Mouse (Mus musculus): Measurements from ENCODE around the gene Erp27. TPM values are rescaled to one million over a fixed set of nuclear protein-coding genes. Genes with fewer than 3 reads are reported as not detected.
"Not testable (repeated sequence)": the region's sequence is repeated elsewhere in the genome, so short reads cannot be mapped to it uniquely, and the experiment has no call there.

The Erp27 gene
- 0.53 and 0.72 TPM in 2 replicates for polyA plus RNA-seq (2015; fragmentation: Nextera tagmentation; extraction: Ambion mirVana)

- 65% methylated on average over 5 of the region's 5 CpGs for WGBS
- Histone ChIP-seq H3K4me1 (peaks cover 15% of the 10 kb centered on the region), H3K9ac (no peak within 1 kb of the TSS), H3K4me3 (no peak within 1 kb of the TSS), H3K27me3 (no peaks in the 10 kb centered on the region), H3K36me3 (no peaks in the 10 kb centered on the region), H3K27ac (no peak within 1 kb of the TSS), H3K4me2 (no peak within 1 kb of the TSS), H3K9me3 (no peaks in the 10 kb centered on the region)
- ATAC-seq (ENCODE audit: insufficient number of reproducible peaks, low FRiP score, low TSS enrichment, low read depth) = no peak
Observed at GRCm38 (mm10) chr6:136922080-136922479, at the start of gene Erp27. Erp27 (minus strand) TSS chr6:136922180.

GRCm38 (mm10) chr6:136968877-136969276 is 46.9 kb upstream of the Erp27 start:
- H3K27ac ChIP-seq = peak overlapping the region; percentile 75; the same call in 1 of the 2 replicates
- not testable (repeated sequence) for H3K9me3 ChIP-seq; ATAC-seq (ENCODE audit: insufficient number of reproducible peaks, low FRiP score, low TSS enrichment, low read depth); H3K4me2 ChIP-seq; H3K4me3 ChIP-seq; H3K9ac ChIP-seq; H3K27me3 ChIP-seq; H3K36me3 ChIP-seq; H3K4me1 ChIP-seq
- WGBS = 22% methylated on average over 4 of the region's 4 CpGs

- Histone ChIP-seq H3K9me3 (no peaks in the 10 kb centered on the region), H3K36me3 (no peaks in the 10 kb centered on the region), H3K9ac (no peak overlapping the region), H3K4me3 (no peak overlapping the region), H3K27ac (no peak overlapping the region), H3K4me2 (no peak overlapping the region), H3K27me3 (no peaks in the 10 kb centered on the region), H3K4me1 (peaks cover 9% of the 10 kb centered on the region)
- WGBS = 70% methylated on average over 4 of the region's 4 CpGs
- ATAC-seq (ENCODE audit: insufficient number of reproducible peaks, low FRiP score, low TSS enrichment, low read depth) = no peak
Observed at GRCm38 (mm10) chr6:136967466-136967865, 45.5 kb upstream of the Erp27 start.

GRCm38 (mm10) chr6:136965912-136966311 is 43.9 kb upstream of the Erp27 start:
- no peak for ATAC-seq (ENCODE audit: insufficient number of reproducible peaks, low FRiP score, low TSS enrichment, low read depth)
- Histone ChIP-seq H3K4me1 (peaks cover 9% of the 10 kb centered on the region), H3K36me3 (no peaks in the 10 kb centered on the region), H3K27ac (no peak overlapping the region), H3K27me3 (no peaks in the 10 kb centered on the region), H3K4me2 (no peak overlapping the region), H3K4me3 (no peak overlapping the region), H3K9ac (no peak overlapping the region), H3K9me3 (no peaks in the 10 kb centered on the region)
- 74% methylated on average over 10 of the region's 10 CpGs for WGBS

- Histone ChIP-seq H3K9me3 (no peaks in the 10 kb centered on the region), H3K4me3 (no peak overlapping the region), H3K27ac (no peak overlapping the region), H3K4me1 (peaks cover 9% of the 10 kb centered on the region), H3K4me2 (no peak overlapping the region), H3K27me3 (no peaks in the 10 kb centered on the region), H3K9ac (no peak overlapping the region), H3K36me3 (no peaks in the 10 kb centered on the region)
- 52% methylated on average over 13 of the region's 13 CpGs for WGBS
- no peak for ATAC-seq (ENCODE audit: insufficient number of reproducible peaks, low FRiP score, low TSS enrichment, low read depth)
Observed at GRCm38 (mm10) chr6:136964609-136965510, 42.9 kb upstream of the Erp27 start.

- Histone ChIP-seq H3K9ac (no peak overlapping the region), H3K4me1 (0 out of 2 replicates have a peak, but pooled peaks cover 3% of the 10 kb centered on the region), H3K9me3 (no peaks in the 10 kb centered on the region), H3K36me3 (no peaks in the 10 kb centered on the region), H3K4me3 (no peak overlapping the region), H3K4me2 (no peak overlapping the region), H3K27me3 (no peaks in the 10 kb centered on the region), H3K27ac (no peak overlapping the region)
- 81% methylated on average over 11 of the region's 11 CpGs for WGBS
- no peak for ATAC-seq (ENCODE audit: insufficient number of reproducible peaks, low FRiP score, low TSS enrichment, low read depth)
Observed at GRCm38 (mm10) chr6:136962957-136963356, 41.0 kb upstream of the Erp27 start.

- H3K9me3 ChIP-seq = no peaks in the 10 kb centered on the region
- H3K36me3 ChIP-seq = no peaks in the 10 kb centered on the region
- no peak overlapping the region for H3K4me3 ChIP-seq
- H3K27ac ChIP-seq = no peak overlapping the region
- ATAC-seq (ENCODE audit: insufficient number of reproducible peaks, low FRiP score, low TSS enrichment, low read depth) = no peak
- H3K4me1 ChIP-seq = no peaks in the 10 kb centered on the region
- no peak overlapping the region for H3K9ac ChIP-seq
- no peak overlapping the region for H3K4me2 ChIP-seq
- H3K27me3 ChIP-seq = no peaks in the 10 kb centered on the region
- WGBS = 62% methylated on average over 11 of the region's 11 CpGs
Observed at GRCm38 (mm10) chr6:136959131-136959530, 37.2 kb upstream of the Erp27 start.

- Histone ChIP-seq H3K27ac (no peak overlapping the region), H3K4me3 (no peak overlapping the region), H3K9ac (no peak overlapping the region), H3K4me1 (no peaks in the 10 kb centered on the region), H3K36me3 (no peaks in the 10 kb centered on the region), H3K4me2 (no peak overlapping the region), H3K9me3 (no peaks in the 10 kb centered on the region), H3K27me3 (no peaks in the 10 kb centered on the region)
- ATAC-seq (ENCODE audit: insufficient number of reproducible peaks, low FRiP score, low TSS enrichment, low read depth) = no peak
- 60% methylated on average over 7 of the region's 7 CpGs for WGBS
Observed at GRCm38 (mm10) chr6:136957062-136957461, 35.1 kb upstream of the Erp27 start.

GRCm38 (mm10) chr6:136955240-136955639 is 33.3 kb upstream of the Erp27 start:
- no peaks in the 10 kb centered on the region for H3K27me3 ChIP-seq
- no peak overlapping the region for H3K9ac ChIP-seq
- H3K4me2 ChIP-seq = no peak overlapping the region
- H3K4me1 ChIP-seq = no peaks in the 10 kb centered on the region
- no peaks in the 10 kb centered on the region for H3K9me3 ChIP-seq
- H3K36me3 ChIP-seq = no peaks in the 10 kb centered on the region
- ATAC-seq (ENCODE audit: insufficient number of reproducible peaks, low FRiP score, low TSS enrichment, low read depth) = no peak
- 80% methylated on average over 3 of the region's 3 CpGs for WGBS
- H3K4me3 ChIP-seq = no peak overlapping the region
- H3K27ac ChIP-seq = no peak overlapping the region

GRCm38 (mm10) chr6:136954715-136955114 is 32.7 kb upstream of the Erp27 start:
- Histone ChIP-seq H3K9me3 (no peaks in the 10 kb centered on the region), H3K4me1 (no peaks in the 10 kb centered on the region), H3K27me3 (no peaks in the 10 kb centered on the region), H3K27ac (no peak overlapping the region), H3K36me3 (no peaks in the 10 kb centered on the region), H3K4me3 (no peak overlapping the region), H3K4me2 (no peak overlapping the region), H3K9ac (no peak overlapping the region)
- ATAC-seq (ENCODE audit: insufficient number of reproducible peaks, low FRiP score, low TSS enrichment, low read depth) = no peak
- WGBS = 80% methylated on average over 8 of the region's 8 CpGs

GRCm38 (mm10) chr6:136954192-136954591 is 32.2 kb upstream of the Erp27 start:
- no peaks in the 10 kb centered on the region for H3K4me1 ChIP-seq
- no peak for ATAC-seq (ENCODE audit: insufficient number of reproducible peaks, low FRiP score, low TSS enrichment, low read depth)
- H3K9me3 ChIP-seq = no peaks in the 10 kb centered on the region
- no peaks in the 10 kb centered on the region for H3K36me3 ChIP-seq
- no peak overlapping the region for H3K27ac ChIP-seq
- WGBS = 71% methylated on average over 6 of the region's 6 CpGs
- H3K4me2 ChIP-seq = no peak overlapping the region
- no peak overlapping the region for H3K9ac ChIP-seq
- H3K4me3 ChIP-seq = no peak overlapping the region
- H3K27me3 ChIP-seq = no peaks in the 10 kb centered on the region

GRCm38 (mm10) chr6:136952930-136953329 is 30.9 kb upstream of the Erp27 start:
- Histone ChIP-seq H3K4me1 (no peaks in the 10 kb centered on the region), H3K4me2 (no peak overlapping the region), H3K9ac (no peak overlapping the region), H3K4me3 (no peak overlapping the region), H3K27me3 (no peaks in the 10 kb centered on the region), H3K9me3 (no peaks in the 10 kb centered on the region), H3K27ac (no peak overlapping the region), H3K36me3 (no peaks in the 10 kb centered on the region)
- ATAC-seq (ENCODE audit: insufficient number of reproducible peaks, low FRiP score, low TSS enrichment, low read depth) = no peak
- 89% methylated on average over 9 of the region's 9 CpGs for WGBS
